Mouse (Mus musculus): ENCODE data around the gene Brms1l.

Brms1l gene

DNA sequence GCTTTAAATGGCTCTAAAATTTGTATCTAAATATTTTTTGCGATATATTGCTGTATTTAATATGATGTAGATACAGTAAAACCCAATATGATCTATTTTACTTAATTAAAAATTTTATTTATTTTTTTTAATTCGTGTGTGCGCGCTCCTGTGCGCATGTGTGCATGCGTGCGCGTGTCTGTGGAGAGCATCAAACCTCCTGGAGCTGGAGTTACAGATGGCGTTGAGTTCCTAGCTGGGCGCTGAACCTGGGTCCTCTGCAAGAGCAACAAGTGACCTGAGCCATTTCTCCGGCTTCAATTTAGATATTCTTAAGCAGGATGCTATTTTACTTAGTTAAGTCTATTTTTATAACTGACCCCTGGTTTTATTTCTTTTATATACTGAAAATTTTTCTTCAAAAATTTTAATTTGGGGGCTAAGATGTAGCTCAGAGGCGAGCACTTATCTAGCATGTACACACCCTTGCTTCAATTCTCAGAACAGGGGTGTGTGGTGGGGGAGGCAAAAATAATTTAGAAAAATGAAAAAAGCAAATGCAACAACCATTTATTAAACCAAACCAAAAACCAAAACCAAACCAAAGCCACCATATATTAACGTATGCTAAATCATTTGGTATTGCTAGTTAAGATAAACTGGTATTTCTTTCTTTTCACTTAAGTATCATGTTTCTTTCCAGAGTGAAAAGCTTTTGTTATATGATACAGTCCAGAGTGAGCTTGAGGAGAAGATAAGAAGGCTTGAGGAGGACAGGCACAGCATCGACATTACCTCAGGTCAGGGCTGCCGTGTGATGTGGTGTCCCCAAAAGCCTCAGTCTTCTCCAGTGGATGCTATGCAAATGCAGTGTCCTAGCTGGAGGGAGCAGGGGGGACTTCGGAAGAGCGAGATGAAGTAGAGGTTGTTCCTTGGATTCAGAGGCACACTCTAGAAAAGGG lies 23.6 kb downstream of the Brms1l start:
- no peak for DNase-seq (ENCODE audit: low read depth, low spot score)

DNA sequence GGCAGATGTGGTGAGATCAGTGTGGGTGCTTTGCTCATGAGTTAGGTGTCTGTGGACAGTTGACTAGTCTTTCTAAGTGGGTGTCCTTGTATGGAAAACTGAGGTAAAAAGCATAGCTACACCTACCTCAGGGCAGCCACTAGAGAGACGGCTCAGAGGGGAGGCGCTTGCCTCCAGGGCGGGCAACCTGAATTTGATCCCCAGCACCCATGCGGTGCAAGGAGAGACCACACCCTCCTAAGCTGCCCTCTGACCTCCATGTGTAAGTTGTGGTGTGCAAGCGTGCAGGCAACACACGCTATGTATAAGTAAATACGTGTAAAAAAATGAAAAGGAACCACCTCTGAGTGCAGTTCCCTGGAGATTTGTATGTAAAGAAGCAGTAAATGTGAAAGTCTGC lies 24.5 kb downstream of the Brms1l start:
- DNase-seq (ENCODE audit: low read depth, low spot score) = no peak

- DNase-seq (ENCODE audit: low read depth, low spot score) = no peak
Observed at GRCm38 (mm10) chr12:55867738-55868137, 31.6 kb downstream of the Brms1l start.

DNA sequence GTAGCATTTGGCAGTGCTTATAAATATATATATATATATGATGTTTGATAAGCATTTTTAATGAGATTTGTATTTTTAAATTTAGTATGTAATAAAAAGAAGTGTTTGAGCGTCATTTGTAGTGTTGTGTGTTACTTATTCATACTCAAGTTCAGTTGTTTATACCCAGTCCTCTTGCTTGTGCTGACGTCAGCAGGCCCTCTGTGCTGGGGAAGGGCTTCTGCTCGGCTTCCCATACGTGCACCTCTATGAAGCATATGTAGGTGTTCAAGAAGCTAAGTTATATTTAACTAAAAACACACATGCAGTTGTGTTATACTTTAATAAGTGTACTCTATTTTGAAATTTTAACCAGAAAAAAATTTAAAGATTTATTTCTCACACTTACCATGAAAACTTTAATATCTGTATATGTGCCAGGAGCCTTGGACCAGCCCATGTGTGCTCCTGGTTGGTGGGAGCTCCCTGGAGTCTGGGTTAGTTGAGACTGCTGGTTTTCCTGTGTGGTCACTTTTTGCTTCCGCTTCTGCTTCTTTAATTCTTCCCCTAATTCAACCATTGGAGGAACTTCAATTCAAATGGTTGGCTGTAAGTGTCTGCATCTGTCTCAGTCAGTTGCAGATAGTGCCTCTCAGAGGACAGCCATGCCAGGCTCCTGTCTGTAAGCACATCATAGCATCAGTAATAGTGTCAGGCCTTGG lies 33.6 kb downstream of the Brms1l start:
- DNase-seq (ENCODE audit: low read depth, low spot score) = no peak

- no peak for DNase-seq (ENCODE audit: low read depth, low spot score)
Observed at GRCm38 (mm10) chr12:55885449-55885848, 49.3 kb downstream of the Brms1l start.

DNA sequence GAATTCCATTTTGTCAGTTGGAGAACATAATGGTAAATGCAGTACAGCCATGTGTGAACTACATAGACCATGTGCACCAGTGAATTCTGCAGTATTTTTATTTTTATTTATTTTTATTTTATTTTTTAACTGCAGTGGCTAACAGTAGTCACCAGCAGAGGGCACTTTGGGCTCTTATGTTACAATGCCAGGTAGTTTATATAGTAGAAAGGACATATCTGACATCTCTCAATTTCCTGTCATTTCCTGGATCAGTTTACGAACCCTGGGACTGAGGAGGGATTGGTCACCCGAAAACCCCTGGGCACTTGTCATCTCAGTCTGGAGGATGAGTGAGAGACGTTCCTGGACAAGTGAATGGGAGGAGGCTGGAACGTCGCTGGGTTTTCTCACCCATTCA lies 52.4 kb downstream of the Brms1l start:
- peak; percentile 59 for DNase-seq (ENCODE audit: low read depth, low spot score)

DNA sequence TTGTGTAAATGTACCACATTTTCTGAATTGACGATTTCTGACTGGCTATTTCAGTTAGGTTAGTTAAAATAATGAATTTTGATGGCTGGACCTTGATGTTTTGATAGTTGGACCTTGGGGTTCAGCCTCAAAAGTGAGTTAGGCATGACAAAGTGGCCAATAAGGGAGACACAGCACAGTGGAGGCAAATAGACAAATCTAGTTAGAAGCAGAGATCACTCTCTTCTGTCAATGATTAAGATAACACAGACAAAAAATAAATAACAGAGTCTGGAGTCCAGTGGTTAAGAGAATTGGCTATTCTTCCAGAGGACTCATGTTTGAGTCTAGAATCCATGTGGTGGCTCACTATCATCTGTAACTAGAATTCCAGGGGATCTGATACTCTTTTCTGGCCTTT lies 68.7 kb downstream of the Brms1l start:
- DNase-seq (ENCODE audit: low read depth, low spot score) = no peak

DNA sequence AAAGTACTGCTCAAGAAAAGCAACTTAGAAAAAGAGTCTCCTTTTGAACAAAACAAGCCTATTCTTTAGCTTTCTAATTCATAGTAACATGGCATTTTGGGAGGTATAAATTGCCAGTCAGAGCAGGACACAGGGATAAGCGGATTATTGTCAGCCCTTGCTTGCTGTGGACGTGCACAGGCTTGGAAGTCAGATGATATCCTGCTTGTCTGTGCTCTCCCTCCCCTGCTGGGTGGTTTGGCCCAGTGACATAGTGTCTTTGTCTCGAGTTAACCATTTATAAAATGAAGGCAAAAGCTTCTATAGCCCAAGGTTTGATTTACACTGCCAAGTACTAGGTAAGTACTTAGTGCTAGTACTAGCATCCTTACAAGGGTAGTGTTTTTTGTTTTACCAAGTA lies 76.0 kb downstream of the Brms1l start:
- no peak for DNase-seq (ENCODE audit: low read depth, low spot score)

DNA sequence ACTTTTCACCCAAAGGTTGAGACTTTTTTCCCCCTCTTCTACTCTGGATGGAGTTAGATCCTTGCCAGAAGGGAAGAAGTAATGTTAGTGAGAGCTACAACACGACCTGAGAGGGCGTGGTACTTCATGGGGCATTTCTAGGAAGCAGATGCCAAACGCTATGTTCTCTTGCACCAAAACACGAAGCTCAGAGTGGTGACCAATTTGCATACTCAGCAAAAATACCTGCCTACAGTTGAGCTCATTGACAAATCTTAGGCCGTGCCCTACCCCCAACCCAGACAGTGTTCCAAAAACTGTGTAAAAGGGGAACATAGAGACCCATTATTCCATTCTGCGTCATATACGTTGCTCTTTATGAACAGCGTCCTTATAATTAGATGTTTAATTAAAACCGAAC lies 77.1 kb downstream of the Brms1l start:
- no peak for DNase-seq (ENCODE audit: low read depth, low spot score)

DNA sequence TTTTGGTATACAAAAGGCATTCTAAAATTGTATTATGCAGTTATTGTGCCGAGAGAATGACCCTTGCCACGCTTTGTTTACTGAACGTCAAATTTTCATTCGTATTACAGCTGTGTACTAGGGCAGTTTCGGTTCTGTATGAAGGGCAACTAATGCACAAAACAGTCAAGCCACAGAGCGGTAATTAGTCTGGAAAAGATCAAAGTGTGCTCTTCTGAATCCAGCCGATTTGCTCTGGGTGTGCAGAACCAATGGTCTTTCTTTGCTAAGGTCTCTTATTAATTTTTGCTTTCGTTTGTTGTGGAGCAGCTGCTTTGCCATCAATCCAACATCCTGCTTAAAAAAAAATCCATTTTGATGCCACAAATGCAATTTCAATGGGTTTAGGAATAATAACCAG lies 80.1 kb downstream of the Brms1l start:
- no peak for DNase-seq (ENCODE audit: low read depth, low spot score)

DNA sequence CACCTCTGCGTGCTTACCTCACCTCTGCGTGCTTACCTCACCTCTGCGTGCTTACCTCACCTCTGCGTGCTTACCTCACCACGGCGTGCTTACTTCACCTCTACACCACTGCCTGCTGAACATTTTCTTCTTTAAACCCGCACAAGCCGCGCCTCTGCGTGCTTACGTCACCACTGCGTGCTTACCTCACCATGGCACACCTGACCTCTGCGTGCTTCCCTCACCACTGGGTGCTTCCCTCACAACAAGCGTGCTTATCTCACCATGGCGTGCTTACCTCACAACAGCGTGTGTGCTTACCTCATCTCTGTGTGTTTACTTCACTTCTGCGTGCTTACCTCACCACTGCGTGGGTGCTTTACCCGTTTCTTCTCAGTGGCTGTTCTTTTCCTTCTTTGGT lies 80.9 kb downstream of the Brms1l start:
- no peak for DNase-seq (ENCODE audit: low read depth, low spot score)

Data from 3T3-L1 (cell line).